Mouse (Mus musculus): ENCODE measurements around the gene Bmp8b. TPM values are rescaled to one million over a fixed set of nuclear protein-coding genes. Genes with fewer than 3 reads are reported as not detected.

The Bmp8b gene
- total RNA-seq, 1 experiment = 7.2 TPM

DNA sequence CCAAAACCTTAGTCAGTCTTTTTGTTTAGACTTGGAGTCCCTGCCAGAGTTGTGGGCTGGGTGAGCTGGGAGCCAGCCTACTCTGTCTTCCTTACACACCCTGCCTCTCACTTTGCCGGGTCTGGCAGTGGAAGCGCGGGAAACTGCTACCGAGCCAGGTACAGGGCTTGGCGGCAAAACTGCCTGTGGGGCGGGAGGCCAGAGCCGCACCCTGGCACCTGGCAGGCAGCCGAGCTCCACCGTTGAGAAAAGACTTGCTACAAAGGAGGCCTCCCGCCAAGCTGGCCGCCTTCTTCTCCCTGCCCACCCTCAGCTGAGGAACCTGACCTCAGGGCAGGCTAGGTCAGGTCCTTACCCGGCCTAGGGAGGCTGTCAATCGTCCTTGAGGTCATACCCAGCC is 24.2 kb upstream of the Bmp8b start:
- no peak for TF ChIP-seq MAFK (IDR thresholded peaks at IDR 0.05; ENCODE audit: insufficient read depth, low read depth, low read length)
- no peak for TF ChIP-seq CHD2 (IDR thresholded peaks at IDR 0.05; ENCODE audit: low read depth, low read length)
- no peak for TF ChIP-seq ZC3H11A (IDR thresholded peaks at IDR 0.05; ENCODE audit: borderline replicate concordance, low read depth, low read length)
- TF ChIP-seq HCFC1 (IDR thresholded peaks at IDR 0.05; ENCODE audit: borderline replicate concordance, insufficient read depth, low read length) = no peak
- TF ChIP-seq ZNF384 (IDR thresholded peaks at IDR 0.05; ENCODE audit: low read depth, low read length) = no peak
- Histone ChIP-seq H3K4me3 (ENCODE audit: insufficient read depth in 1 of 2, low read depth in 1 of 2, low read length in 2 of 2, poor library complexity in 1 of 2, severe bottlenecking in 1 of 2) (no peak overlapping the region; a peak in 1 of 4 replicates), H3K4me1 (ENCODE audit: control insufficient read depth in 2 of 2, insufficient read depth in 2 of 2, low read length in 2 of 2, poor library complexity in 1 of 2) (peaks cover 0 to 3% of the 10 kb centered on the region in 2 experiments; a peak in 1 of 4 replicates), H3K36me3 (ENCODE audit: control insufficient read depth, insufficient read depth, low read length, poor library complexity, severe bottlenecking) (no peaks in the 10 kb centered on the region), H3K27ac (ENCODE audit: insufficient read depth, low read depth, low read length, poor library complexity, severe bottlenecking) (no peak overlapping the region), H3K9ac (ENCODE audit: insufficient read depth, low read depth, low read length, poor library complexity, severe bottlenecking) (no peak overlapping the region; the same call in 1 of the 2 replicates), H3K9me3 (ENCODE audit: control insufficient read depth, insufficient read depth, low read depth, low read length) (no peaks in the 10 kb centered on the region)
- no peak for DNase-seq (ENCODE audit: low read depth, low spot score)
- in situ Hi-C loops (cut with MboI; ENCODE audit: low sequenced_read_pairs in 2 of 2, unreplicated experiment in 2 of 2) = loop anchor here (10.0 to 25.0 kb wide), 3 partner anchors 86 to 168 kb away; partner anchors contain the start of gene Mycl (in 1 of the 2)

DNA sequence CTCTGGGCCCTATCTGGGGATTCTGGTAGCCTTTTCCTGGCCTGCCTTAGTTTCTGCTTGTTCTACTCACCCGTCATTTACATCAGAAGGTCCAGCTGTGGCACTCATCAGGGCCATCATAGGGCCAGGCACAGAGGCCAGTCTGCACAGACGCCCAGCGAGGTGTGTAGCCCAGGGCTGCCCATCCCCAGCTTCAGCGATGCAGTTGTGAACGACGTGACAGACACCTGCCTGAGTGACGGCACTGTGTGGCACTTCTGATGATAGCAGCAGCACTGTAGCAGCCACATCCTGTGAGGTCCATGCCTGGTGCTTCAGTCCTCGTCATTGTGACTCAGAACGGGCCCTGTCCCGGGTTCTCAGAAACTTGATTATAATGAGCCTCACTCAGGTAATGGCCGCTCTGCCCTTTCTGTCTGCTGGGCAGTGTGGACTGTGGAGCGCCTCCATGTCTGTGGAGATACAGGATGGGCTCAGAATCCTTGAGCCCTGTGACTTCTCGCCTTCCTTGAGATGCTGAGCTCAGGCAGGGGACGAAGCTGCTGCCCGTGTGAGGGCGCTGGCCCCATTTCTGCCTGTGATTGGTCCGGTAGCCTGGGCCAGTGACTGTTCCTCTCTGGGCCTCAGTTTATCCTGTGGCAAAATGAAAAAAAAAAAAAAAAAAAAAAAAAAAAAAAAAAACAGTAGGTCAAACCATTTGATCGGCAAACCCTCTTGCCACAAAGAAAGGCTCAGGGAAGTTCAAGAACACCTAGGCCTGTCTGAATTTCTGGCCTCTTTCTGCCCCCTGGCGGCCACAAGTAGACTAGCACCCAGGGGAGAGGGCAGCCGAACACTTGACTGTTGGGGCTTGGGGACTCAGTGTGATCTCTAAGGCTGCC is 22.4 kb upstream of the Bmp8b start:
- in situ Hi-C loops (cut with MboI; ENCODE audit: low sequenced_read_pairs in 2 of 2, unreplicated experiment in 2 of 2) = loop anchor here (10.0 to 25.0 kb wide), 3 partner anchors 88 to 170 kb away; partner anchors contain the start of gene Mycl (in 1 of the 2)
- DNase-seq (ENCODE audit: low read depth, low spot score) = peak; percentile 71
- TF ChIP-seq CHD2 (IDR thresholded peaks at IDR 0.05; ENCODE audit: low read depth, low read length) (no peak), MAFK (IDR thresholded peaks at IDR 0.05; ENCODE audit: insufficient read depth, low read depth, low read length) (no peak), ZC3H11A (IDR thresholded peaks at IDR 0.05; ENCODE audit: borderline replicate concordance, low read depth, low read length) (peak; percentile 78), ZNF384 (IDR thresholded peaks at IDR 0.05; ENCODE audit: low read depth, low read length) (peak; percentile 97), HCFC1 (IDR thresholded peaks at IDR 0.05; ENCODE audit: borderline replicate concordance, insufficient read depth, low read length) (no peak)
- Histone ChIP-seq H3K9ac (ENCODE audit: insufficient read depth, low read depth, low read length, poor library complexity, severe bottlenecking) (no peak overlapping the region), H3K4me1 (ENCODE audit: control insufficient read depth in 2 of 2, insufficient read depth in 2 of 2, low read length in 2 of 2, poor library complexity in 1 of 2) (peaks cover 0 to 3% of the 10 kb centered on the region in 2 experiments; a peak in 1 of 4 replicates), H3K36me3 (ENCODE audit: control insufficient read depth, insufficient read depth, low read length, poor library complexity, severe bottlenecking) (no peaks in the 10 kb centered on the region), H3K27ac (ENCODE audit: insufficient read depth, low read depth, low read length, poor library complexity, severe bottlenecking) (no peak overlapping the region), H3K9me3 (ENCODE audit: control insufficient read depth, insufficient read depth, low read depth, low read length) (no peaks in the 10 kb centered on the region), H3K4me3 (ENCODE audit: insufficient read depth in 1 of 2, low read depth in 1 of 2, low read length in 2 of 2, poor library complexity in 1 of 2, severe bottlenecking in 1 of 2) (no peak overlapping the region)

DNA sequence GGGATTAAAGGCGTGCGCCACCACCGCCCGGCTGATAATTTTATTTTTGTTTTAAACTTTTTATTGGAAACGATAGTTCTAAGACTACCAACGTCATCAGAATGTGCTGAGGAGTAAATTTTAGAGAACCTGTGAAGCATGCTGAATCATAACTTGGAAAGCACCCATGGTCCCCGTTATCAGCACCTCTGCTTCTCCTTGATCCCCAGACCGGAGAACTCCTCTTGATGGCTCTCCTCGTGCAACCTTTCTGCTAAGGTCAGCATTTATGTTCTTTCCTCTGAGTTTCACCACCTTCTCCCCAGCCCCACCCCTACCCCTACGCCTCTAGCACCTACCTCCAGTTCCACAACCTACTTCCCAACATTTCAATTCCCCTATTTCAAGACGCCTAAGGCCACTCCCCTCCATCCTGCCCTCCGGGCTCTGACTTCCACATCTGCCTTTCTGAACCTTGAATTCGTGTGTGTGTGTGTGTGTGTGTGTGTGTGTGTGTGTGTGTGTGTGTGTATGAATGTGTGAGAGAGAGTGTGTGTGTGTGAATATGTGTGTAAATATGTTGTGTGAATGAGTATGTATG is 21.6 kb upstream of the Bmp8b start:
- no peak for DNase-seq (ENCODE audit: low read depth, low spot score)
- no peak overlapping the region for H3K9ac ChIP-seq (ENCODE audit: insufficient read depth, low read depth, low read length, poor library complexity, severe bottlenecking)
- H3K4me1 ChIP-seq (ENCODE audit: control insufficient read depth in 2 of 2, insufficient read depth in 2 of 2, low read length in 2 of 2, poor library complexity in 1 of 2) = peaks cover 0 to 3% of the 10 kb centered on the region in 2 experiments; a peak in 1 of 4 replicates
- no peak overlapping the region for H3K4me3 ChIP-seq (ENCODE audit: insufficient read depth in 1 of 2, low read depth in 1 of 2, low read length in 2 of 2, poor library complexity in 1 of 2, severe bottlenecking in 1 of 2)
- no peak overlapping the region for H3K27ac ChIP-seq (ENCODE audit: insufficient read depth, low read depth, low read length, poor library complexity, severe bottlenecking)
- in situ Hi-C loops (cut with MboI; ENCODE audit: low sequenced_read_pairs in 2 of 2, unreplicated experiment in 2 of 2) = loop anchor here (10.0 to 25.0 kb wide), 3 partner anchors 89 to 171 kb away; partner anchors contain the start of gene Mycl (in 1 of the 2)
- H3K36me3 ChIP-seq (ENCODE audit: control insufficient read depth, insufficient read depth, low read length, poor library complexity, severe bottlenecking) = no peaks in the 10 kb centered on the region
- H3K9me3 ChIP-seq (ENCODE audit: control insufficient read depth, insufficient read depth, low read depth, low read length) = no peaks in the 10 kb centered on the region
- TF ChIP-seq ZC3H11A (IDR thresholded peaks at IDR 0.05; ENCODE audit: borderline replicate concordance, low read depth, low read length) (no peak), MAFK (IDR thresholded peaks at IDR 0.05; ENCODE audit: insufficient read depth, low read depth, low read length) (0 out of 2 replicates have a peak, but pooled peaks have one; percentile 29)

DNA sequence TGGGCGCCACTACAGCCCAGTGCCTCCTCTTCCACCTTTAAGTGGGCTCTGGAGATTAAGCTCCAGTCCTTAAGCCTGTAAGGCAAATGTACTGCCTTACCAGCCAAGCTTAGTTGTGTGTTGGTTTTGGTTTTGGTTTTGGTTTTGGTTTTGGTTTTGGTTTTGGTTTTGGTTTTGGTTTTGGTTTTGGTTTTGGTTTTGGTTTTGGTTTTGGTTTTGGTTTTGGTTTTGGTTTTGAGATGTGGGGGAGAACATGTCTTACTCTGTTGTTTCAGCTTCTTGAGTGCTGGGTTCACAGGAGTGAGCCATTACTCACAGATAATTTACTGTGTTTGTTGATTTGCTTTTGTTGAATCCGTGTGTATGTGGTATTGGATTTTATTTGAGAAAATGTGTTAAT is 19.7 kb upstream of the Bmp8b start:
- TF ChIP-seq CHD2 (IDR thresholded peaks at IDR 0.05; ENCODE audit: low read depth, low read length) = no peak
- TF ChIP-seq ZC3H11A (IDR thresholded peaks at IDR 0.05; ENCODE audit: borderline replicate concordance, low read depth, low read length) = no peak
- TF ChIP-seq ZNF384 (IDR thresholded peaks at IDR 0.05; ENCODE audit: low read depth, low read length) = no peak
- TF ChIP-seq HCFC1 (IDR thresholded peaks at IDR 0.05; ENCODE audit: borderline replicate concordance, insufficient read depth, low read length) = no peak
- no peak for TF ChIP-seq MAFK (IDR thresholded peaks at IDR 0.05; ENCODE audit: insufficient read depth, low read depth, low read length)
- no peak overlapping the region for H3K9ac ChIP-seq (ENCODE audit: insufficient read depth, low read depth, low read length, poor library complexity, severe bottlenecking)
- H3K9me3 ChIP-seq (ENCODE audit: control insufficient read depth, insufficient read depth, low read depth, low read length) = no peaks in the 10 kb centered on the region
- no peak for DNase-seq (ENCODE audit: low read depth, low spot score)
- H3K36me3 ChIP-seq (ENCODE audit: control insufficient read depth, insufficient read depth, low read length, poor library complexity, severe bottlenecking) = no peaks in the 10 kb centered on the region
- no peak overlapping the region for H3K4me3 ChIP-seq (ENCODE audit: insufficient read depth in 1 of 2, low read depth in 1 of 2, low read length in 2 of 2, poor library complexity in 1 of 2, severe bottlenecking in 1 of 2)
- H3K27ac ChIP-seq (ENCODE audit: insufficient read depth, low read depth, low read length, poor library complexity, severe bottlenecking) = no peak overlapping the region
- H3K4me1 ChIP-seq (ENCODE audit: control insufficient read depth in 2 of 2, insufficient read depth in 2 of 2, low read length in 2 of 2, poor library complexity in 1 of 2) = peaks cover 0 to 3% of the 10 kb centered on the region in 2 experiments; a peak in 1 of 4 replicates
- in situ Hi-C loops (cut with MboI; ENCODE audit: low sequenced_read_pairs in 2 of 2, unreplicated experiment in 2 of 2) = loop anchor here (10.0 to 25.0 kb wide), 3 partner anchors 90 to 173 kb away; partner anchors contain the start of gene Mycl (in 1 of the 2)

Data from ES-E14 (cell line).